Mouse (Mus musculus): ENCODE measurements around the gene Bbx. TPM values are rescaled to one million over a fixed set of nuclear protein-coding genes. Genes with fewer than 3 reads are reported as not detected.

The Bbx gene
- polyA plus RNA-seq, 2 experiments = 1.8 to 3.4 TPM

GRCm38 (mm10) chr16:50429692-50430514 lies 2.3 kb downstream of the Bbx start:
- no peaks in the 10 kb centered on the region for H3K27me3 ChIP-seq (ENCODE audit: control insufficient read depth, insufficient read depth, low read length)
- peak overlapping the region; percentile 82 to 86 for H3K4me3 ChIP-seq (ENCODE audit: insufficient read depth in 1 of 2, low read depth in 2 of 2, low read length in 2 of 2)
- H3K27ac ChIP-seq = no peak overlapping the region
- H3K9ac ChIP-seq (replicated peaks) = peak overlapping the region; percentile 81
- WGBS (ENCODE audit: insufficient replicate concordance) = under 1% methylated on average over 62 of the region's 69 CpGs
- DNase-seq (ENCODE audit: low read depth in 3 of 3, low spot score in 3 of 3) = no peak
- no peak for ATAC-seq (ENCODE audit: insufficient read depth)
- no peaks in the 10 kb centered on the region for H3K9me3 ChIP-seq (ENCODE audit: control insufficient read depth, low read length)
- peak overlapping the region; percentile 100 for H3K4me2 ChIP-seq (ENCODE audit: low read depth)
- no peaks in the 10 kb centered on the region; the same call in 1 of the 2 replicates for H3K36me3 ChIP-seq (replicated peaks; ENCODE audit: control insufficient read depth, insufficient read depth, low read depth)
- no peak for TF ChIP-seq CTCF (IDR thresholded peaks at IDR 0.05; ENCODE audit: low read depth)
- TF ChIP-seq EP300 (IDR thresholded peaks at IDR 0.05; ENCODE audit: low read depth) = no peak
- peaks cover 0 to 4% of the 10 kb centered on the region in 2 experiments; a peak in 2 of 4 replicates for H3K4me1 ChIP-seq (replicated peaks; ENCODE audit: control insufficient read depth in 2 of 2, insufficient read depth in 2 of 2, low read length in 1 of 2)

DNA sequence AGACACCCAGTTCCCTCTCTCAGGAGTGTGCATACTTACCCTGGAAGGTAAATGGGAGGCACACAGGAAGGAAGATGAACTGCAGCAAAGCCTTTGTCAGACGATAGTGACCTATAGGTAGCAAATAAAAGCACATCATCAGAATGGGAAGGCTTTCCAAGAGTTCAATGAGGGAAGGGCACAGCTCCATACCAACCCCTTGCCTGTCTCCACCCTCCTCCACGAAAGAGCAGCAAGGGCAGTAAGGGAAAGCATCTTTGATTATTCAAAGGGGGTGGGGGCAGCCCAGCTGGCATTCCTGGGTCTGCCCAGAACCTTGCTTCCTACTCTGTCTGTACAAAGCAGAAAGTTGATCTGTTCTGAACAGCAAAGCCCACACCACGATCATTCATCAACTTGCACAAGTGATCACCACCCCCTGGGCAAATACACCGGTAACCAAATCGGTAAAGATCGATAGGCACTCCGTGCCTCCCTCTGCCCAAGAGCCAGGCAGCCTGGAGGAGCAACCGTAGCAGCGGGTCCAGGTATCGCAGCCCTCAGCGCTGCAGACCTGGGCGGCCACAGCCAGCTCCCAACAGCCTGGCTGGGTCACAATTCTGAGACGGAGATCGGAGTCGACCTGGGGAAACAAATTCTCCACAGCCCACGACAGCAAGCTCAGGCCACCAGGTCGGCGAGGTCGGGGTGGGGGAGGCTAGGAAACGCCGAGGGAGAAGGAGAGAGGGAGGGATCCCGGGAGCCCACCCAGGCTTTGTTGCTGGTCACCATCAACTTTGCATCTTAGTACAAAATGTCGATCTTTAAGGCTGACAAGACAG lies 3.1 kb downstream of the Bbx start:
- Histone ChIP-seq H3K36me3 (replicated peaks; ENCODE audit: control insufficient read depth, insufficient read depth, low read depth) (no peaks in the 10 kb centered on the region; the same call in 1 of the 2 replicates), H3K4me2 (ENCODE audit: low read depth) (peak overlapping the region; percentile 100), H3K9me3 (ENCODE audit: control insufficient read depth, low read length) (no peaks in the 10 kb centered on the region), H3K27ac (no peak overlapping the region), H3K4me1 (replicated peaks; ENCODE audit: control insufficient read depth in 2 of 2, insufficient read depth in 2 of 2, low read length in 1 of 2) (peaks cover 0 to 4% of the 10 kb centered on the region in 2 experiments; a peak in 2 of 4 replicates), H3K9ac (replicated peaks) (peak overlapping the region; percentile 11), H3K4me3 (ENCODE audit: insufficient read depth in 1 of 2, low read depth in 2 of 2, low read length in 2 of 2) (peak overlapping the region; percentile 82 to 86), H3K27me3 (ENCODE audit: control insufficient read depth, insufficient read depth, low read length) (no peaks in the 10 kb centered on the region)
- ATAC-seq (ENCODE audit: insufficient read depth) = no peak
- TF ChIP-seq EP300 (IDR thresholded peaks at IDR 0.05; ENCODE audit: low read depth) (no peak), CTCF (IDR thresholded peaks at IDR 0.05; ENCODE audit: low read depth) (no peak)
- DNase-seq (ENCODE audit: low read depth in 3 of 3, low spot score in 3 of 3) = no peak
- 16% methylated on average over 23 of the region's 23 CpGs for WGBS (ENCODE audit: insufficient replicate concordance)

DNA sequence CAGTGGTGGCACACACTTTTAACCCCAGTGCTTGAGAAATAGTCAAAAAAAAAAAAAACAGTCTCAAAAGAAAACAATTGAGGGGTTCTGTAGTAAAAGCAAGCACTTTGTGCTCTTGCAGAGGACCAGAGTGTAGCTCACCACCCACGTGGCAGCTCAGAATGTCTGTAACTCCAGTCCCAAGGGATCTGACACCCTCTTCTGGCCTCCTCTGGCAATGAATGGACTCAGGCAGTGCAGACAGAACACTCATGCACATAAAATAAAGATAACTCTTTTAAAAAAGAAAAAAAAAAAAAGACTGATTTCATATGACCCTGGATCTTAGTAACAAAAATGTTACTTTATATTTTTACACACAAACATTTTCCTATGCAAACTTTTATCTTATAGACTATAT lies 12.1 kb downstream of the Bbx start:
- no peaks in the 10 kb centered on the region for H3K4me1 ChIP-seq (replicated peaks; ENCODE audit: control insufficient read depth in 2 of 2, insufficient read depth in 2 of 2, low read length in 1 of 2)
- H3K4me3 ChIP-seq (ENCODE audit: insufficient read depth in 1 of 2, low read depth in 2 of 2, low read length in 2 of 2) = no peak overlapping the region
- H3K27me3 ChIP-seq (ENCODE audit: control insufficient read depth, insufficient read depth, low read length) = no peaks in the 10 kb centered on the region
- no peaks in the 10 kb centered on the region for H3K9me3 ChIP-seq (ENCODE audit: control insufficient read depth, low read length)
- no peak overlapping the region for H3K27ac ChIP-seq
- ATAC-seq (ENCODE audit: insufficient read depth) (no peak), DNase-seq (ENCODE audit: low read depth in 3 of 3, low spot score in 3 of 3) (no peak)
- no peak overlapping the region for H3K9ac ChIP-seq (replicated peaks)
- H3K4me2 ChIP-seq (ENCODE audit: low read depth) = no peak overlapping the region
- TF ChIP-seq EP300 (IDR thresholded peaks at IDR 0.05; ENCODE audit: low read depth) = no peak
- peak; percentile 34 for TF ChIP-seq CTCF (IDR thresholded peaks at IDR 0.05; ENCODE audit: low read depth)
- 25% methylated on average over 1 of the region's 1 CpGs for WGBS (ENCODE audit: insufficient replicate concordance)
- H3K36me3 ChIP-seq (replicated peaks; ENCODE audit: control insufficient read depth, insufficient read depth, low read depth) = no peaks in the 10 kb centered on the region

DNA sequence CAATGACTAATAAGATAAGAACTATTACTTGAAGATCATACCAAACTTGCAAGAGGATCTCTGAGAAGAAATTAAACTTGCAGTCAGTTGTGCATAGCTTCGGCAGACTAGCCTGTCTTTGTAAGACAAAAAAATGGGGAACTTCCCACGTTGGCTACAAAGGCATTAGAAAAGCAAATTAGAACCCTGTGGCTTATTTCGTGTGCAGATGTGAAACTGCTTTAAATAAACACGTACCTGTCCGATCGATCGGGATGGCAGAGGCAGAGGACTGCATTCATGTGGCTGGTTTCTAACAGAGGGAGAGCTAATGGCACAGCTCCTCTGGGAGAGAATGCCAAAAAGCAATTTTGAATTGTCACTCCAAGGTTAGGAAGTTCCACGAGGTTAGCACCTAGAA lies 16.8 kb downstream of the Bbx start:
- H3K4me1 ChIP-seq (replicated peaks; ENCODE audit: control insufficient read depth in 2 of 2, insufficient read depth in 2 of 2, low read length in 1 of 2) = no peaks in the 10 kb centered on the region
- no peak overlapping the region for H3K4me2 ChIP-seq (ENCODE audit: low read depth)
- H3K27ac ChIP-seq = no peak overlapping the region
- DNase-seq (ENCODE audit: low read depth in 3 of 3, low spot score in 3 of 3) = no peak
- H3K9ac ChIP-seq (replicated peaks) = no peak overlapping the region
- no peak for ATAC-seq (ENCODE audit: insufficient read depth)
- TF ChIP-seq EP300 (IDR thresholded peaks at IDR 0.05; ENCODE audit: low read depth) (no peak), CTCF (IDR thresholded peaks at IDR 0.05; ENCODE audit: low read depth) (no peak)
- no peaks in the 10 kb centered on the region for H3K9me3 ChIP-seq (ENCODE audit: control insufficient read depth, low read length)
- no peak overlapping the region for H3K4me3 ChIP-seq (ENCODE audit: insufficient read depth in 1 of 2, low read depth in 2 of 2, low read length in 2 of 2)
- 59% methylated on average over 8 of the region's 8 CpGs for WGBS (ENCODE audit: insufficient replicate concordance)
- H3K27me3 ChIP-seq (ENCODE audit: control insufficient read depth, insufficient read depth, low read length) = no peaks in the 10 kb centered on the region
- H3K36me3 ChIP-seq (replicated peaks; ENCODE audit: control insufficient read depth, insufficient read depth, low read depth) = no peaks in the 10 kb centered on the region

DNA sequence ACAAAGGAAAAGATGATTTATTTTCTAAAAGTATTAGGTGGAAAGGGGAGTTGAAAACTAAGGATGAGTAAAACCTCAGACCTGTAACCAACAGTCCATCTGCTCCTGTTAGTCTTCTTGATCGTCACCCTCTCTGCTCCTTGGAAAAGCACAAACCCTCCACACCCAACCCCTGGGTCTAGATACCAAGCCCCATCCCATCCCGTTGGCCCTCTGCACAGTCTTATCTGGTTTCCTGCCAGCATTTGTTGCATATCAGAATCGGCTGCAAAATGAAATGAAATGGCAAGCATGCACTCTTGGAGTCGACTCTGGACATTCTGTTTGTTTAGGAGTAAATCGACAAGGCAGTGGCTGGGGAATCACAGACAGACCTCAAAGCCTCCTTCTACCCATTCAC lies 29.3 kb downstream of the Bbx start:
- Histone ChIP-seq H3K27ac (no peak overlapping the region), H3K27me3 (ENCODE audit: control insufficient read depth, insufficient read depth, low read length) (no peaks in the 10 kb centered on the region), H3K9me3 (ENCODE audit: control insufficient read depth, low read length) (no peaks in the 10 kb centered on the region), H3K9ac (replicated peaks) (no peak overlapping the region), H3K4me3 (ENCODE audit: insufficient read depth in 1 of 2, low read depth in 2 of 2, low read length in 2 of 2) (no peak overlapping the region), H3K36me3 (replicated peaks; ENCODE audit: control insufficient read depth, insufficient read depth, low read depth) (no peaks in the 10 kb centered on the region), H3K4me1 (replicated peaks; ENCODE audit: control insufficient read depth in 2 of 2, insufficient read depth in 2 of 2, low read length in 1 of 2) (peaks cover 4 to 9% of the 10 kb centered on the region in 2 experiments; a peak in 3 of 4 replicates), H3K4me2 (ENCODE audit: low read depth) (peak overlapping the region; percentile 41)
- ATAC-seq (ENCODE audit: insufficient read depth) = peak; percentile 79
- TF ChIP-seq EP300 (IDR thresholded peaks at IDR 0.05; ENCODE audit: low read depth) (no peak), CTCF (IDR thresholded peaks at IDR 0.05; ENCODE audit: low read depth) (no peak)
- peak in 2 of 3 experiments; percentile 35 to 43 for DNase-seq (ENCODE audit: low read depth in 3 of 3, low spot score in 3 of 3)
- WGBS (ENCODE audit: insufficient replicate concordance) = 6% methylated on average over 5 of the region's 5 CpGs

Data from liver, embryonic 14.5 days (tissue).